Mouse (Mus musculus) kidney, adult 2 months (tissue): ENCODE results near the gene Gm9945.

Experiments
- CTCF ChIP-seq: fragments of 200-500 bp; conservative IDR thresholded peaks from 2 replicates; pipeline ENCODE4 v1.5.1; 2011; ENCODE audit warnings: low read depth, mild to moderate bottlenecking, control low read depth, low read length, moderate library complexity, mixed read lengths; ENCODE audit not compliant: insufficient read depth, insufficient read length
- POLR2A ChIP-seq: fragments of 200-500 bp; IDR thresholded peaks from one replicate; pipeline ENCODE4 v1.6.1; 2011; ENCODE audit warnings: low read depth, low read length, control low read depth

- no peak for TF ChIP-seq CTCF
- no peak for TF ChIP-seq POLR2A
Measured at GRCm38 (mm10) chr11:53525461-53525860, 45.5 kb downstream of the Gm9945 start.
